Mouse (Mus musculus): ENCODE results near the gene Shh.

DNA sequence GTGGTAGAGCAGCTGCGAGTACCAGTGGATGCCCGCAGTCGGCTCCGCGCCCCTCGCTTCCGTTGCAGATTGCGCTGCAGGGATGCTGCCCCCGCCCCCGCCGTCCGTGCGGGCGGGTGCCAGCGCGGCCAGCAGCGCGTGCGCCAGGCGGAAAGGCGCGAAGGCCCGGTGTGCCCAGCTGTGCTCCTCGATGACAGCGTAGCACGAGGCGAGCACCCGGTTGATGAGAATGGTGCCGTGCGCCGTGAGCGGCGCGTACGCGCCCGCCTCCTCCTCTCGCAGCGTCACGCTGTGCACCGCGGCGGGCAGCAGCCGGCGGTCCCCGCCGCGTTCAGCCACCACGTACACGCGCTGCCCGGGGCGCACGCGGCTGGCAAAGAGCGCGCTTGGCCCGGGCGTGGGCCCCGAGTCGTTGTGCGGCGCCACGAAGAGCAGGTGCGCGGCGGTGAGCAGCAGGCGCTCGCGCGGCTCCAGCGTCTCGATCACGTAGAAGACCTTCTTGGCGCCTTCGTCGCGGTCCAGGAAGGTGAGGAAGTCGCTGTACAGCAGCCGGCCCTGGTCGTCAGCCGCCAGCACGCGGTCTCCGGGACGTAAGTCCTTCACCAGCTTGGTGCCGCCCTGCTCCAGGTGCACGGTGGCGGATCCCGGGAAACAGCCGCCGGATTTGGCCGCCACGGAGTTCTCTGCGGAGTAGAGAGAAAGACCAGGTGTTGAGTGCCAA lies 9.0 kb downstream of the Shh start:
- TF ChIP-seq CTCF (IDR thresholded peaks at IDR 0.05; ENCODE audit: borderline replicate concordance, extremely low read depth, insufficient read depth, insufficient read length), result no peak
- TF ChIP-seq POLR2A (IDR thresholded peaks at IDR 0.05; ENCODE audit: borderline replicate concordance, extremely low read depth, insufficient read depth, insufficient read length, poor library complexity, severe bottlenecking), result no peak

All from brain, embryonic 14.5 days (tissue).